Mouse (Mus musculus) testis, adult 2 months (tissue): Measurements from ENCODE around the gene Rab30. TPM values are rescaled to one million over a fixed set of nuclear protein-coding genes. Genes with fewer than 3 reads are reported as not detected.
A peak's percentile ranks its signal among the peaks of the same experiment; 100 is the strongest.

Source experiments
- H3K27ac ChIP-seq: fragments of 200-500 bp; 2 replicates; pipeline ENCODE4 v1.5.1; 2012; ENCODE audit warnings: low read depth, low read length; ENCODE audit not compliant: control insufficient read depth, insufficient read depth
- H3K27me3 ChIP-seq: fragments of 200-500 bp; 2 replicates; pipeline ENCODE4 v1.6.1; 2012; ENCODE audit warnings: mild to moderate bottlenecking, low read length, moderate library complexity; ENCODE audit not compliant: control insufficient read depth, insufficient read depth
- H3K36me3 ChIP-seq: fragments of 200-500 bp; 2 replicates; pipeline ENCODE4 v1.6.1; 2012; ENCODE audit warnings: mild to moderate bottlenecking, low read length; ENCODE audit not compliant: control insufficient read depth, insufficient read depth
- H3K4me1 ChIP-seq: fragments of 200-500 bp; 2 replicates; pipeline ENCODE4 v1.6.1; 2012; ENCODE audit warnings: low read length; ENCODE audit not compliant: control insufficient read depth, insufficient read depth
- H3K4me3 ChIP-seq: fragments of 200-500 bp; 2 replicates; pipeline ENCODE4 v1.5.1; 2012; ENCODE audit warnings: low read depth, mild to moderate bottlenecking, low read length, moderate library complexity, mixed read lengths; ENCODE audit not compliant: control insufficient read depth
- CTCF ChIP-seq: fragments of 200-500 bp; IDR thresholded peaks from 2 replicates; pipeline ENCODE4 v1.5.1; 2012; ENCODE audit warnings: low read depth, mild to moderate bottlenecking, inconsistent platforms, low read length, moderate library complexity; ENCODE audit not compliant: control insufficient read depth, insufficient read depth, insufficient replicate concordance
- POLR2A ChIP-seq: fragments of 200-500 bp; IDR thresholded peaks from 2 replicates; pipeline ENCODE4 v1.6.1; 2012; ENCODE audit warnings: low read depth, mild to moderate bottlenecking, inconsistent platforms, low read length, moderate library complexity; ENCODE audit not compliant: control insufficient read depth
- polyA plus RNA-seq: library from polyadenylated mRNA; depleted of rRNA; stranded (reverse); fragments of >200 nt; gene quantifications from 2 replicates; pipeline ENCODE4 v1.2.3, GENCODE M21; 2012

Gene Rab30
- polyA plus RNA-seq, 1 experiment: 1.3 TPM

GRCm38 (mm10) chr7:92737560-92737959 is 3.8 kb upstream of the Rab30 start:
- Histone ChIP-seq H3K4me3 (no peak overlapping the region), H3K4me1 (peaks cover 2% of the 10 kb centered on the region), H3K27me3 (no peaks in the 10 kb centered on the region), H3K27ac (no peak overlapping the region), H3K36me3 (no peaks in the 10 kb centered on the region)
- TF ChIP-seq CTCF (no peak), POLR2A (no peak)

GRCm38 (mm10) chr7:92739956-92740355 is 1.4 kb upstream of the Rab30 start:
- TF ChIP-seq POLR2A: no peak
- no peak for TF ChIP-seq CTCF
- Histone ChIP-seq H3K27ac (no peak overlapping the region), H3K4me3 (no peak overlapping the region), H3K4me1 (peaks cover 2% of the 10 kb centered on the region), H3K36me3 (no peaks in the 10 kb centered on the region), H3K27me3 (no peaks in the 10 kb centered on the region)

- H3K27me3 ChIP-seq: no peaks in the 10 kb centered on the region
- H3K36me3 ChIP-seq: no peaks in the 10 kb centered on the region
- TF ChIP-seq POLR2A (no peak), CTCF (no peak)
- peaks cover 2% of the 10 kb centered on the region for H3K4me1 ChIP-seq
- H3K4me3 ChIP-seq: peak overlapping the region; percentile 96
- peak overlapping the region; percentile 70 for H3K27ac ChIP-seq
Observed at GRCm38 (mm10) chr7:92740411-92741115, 840 bp upstream of the Rab30 start.

- H3K27ac ChIP-seq: peak overlapping the region; percentile 32; the same call in 1 of the 2 replicates
Observed at GRCm38 (mm10) chr7:92741861-92742249, 452 bp downstream of the Rab30 start.

GRCm38 (mm10) chr7:92742341-92742741 is 938 bp downstream of the Rab30 start:
- H3K27ac ChIP-seq: peak overlapping the region; percentile 32; the same call in 1 of the 2 replicates
- TF ChIP-seq CTCF (no peak), POLR2A (no peak)
- H3K27me3 ChIP-seq: no peaks in the 10 kb centered on the region
- no peaks in the 10 kb centered on the region for H3K36me3 ChIP-seq
- H3K4me3 ChIP-seq: peak overlapping the region; percentile 96; the same call in 1 of the 2 replicates
- peaks cover 2% of the 10 kb centered on the region for H3K4me1 ChIP-seq

More at GRCm38 (mm10) chr7:92741861-92742249, 452 bp downstream of the Rab30 start:
- Histone ChIP-seq H3K27me3 (no peaks in the 10 kb centered on the region), H3K36me3 (no peaks in the 10 kb centered on the region), H3K4me3 (peak overlapping the region; percentile 96), H3K4me1 (peaks cover 2% of the 10 kb centered on the region)
- TF ChIP-seq CTCF (no peak), POLR2A (no peak)

DNA sequence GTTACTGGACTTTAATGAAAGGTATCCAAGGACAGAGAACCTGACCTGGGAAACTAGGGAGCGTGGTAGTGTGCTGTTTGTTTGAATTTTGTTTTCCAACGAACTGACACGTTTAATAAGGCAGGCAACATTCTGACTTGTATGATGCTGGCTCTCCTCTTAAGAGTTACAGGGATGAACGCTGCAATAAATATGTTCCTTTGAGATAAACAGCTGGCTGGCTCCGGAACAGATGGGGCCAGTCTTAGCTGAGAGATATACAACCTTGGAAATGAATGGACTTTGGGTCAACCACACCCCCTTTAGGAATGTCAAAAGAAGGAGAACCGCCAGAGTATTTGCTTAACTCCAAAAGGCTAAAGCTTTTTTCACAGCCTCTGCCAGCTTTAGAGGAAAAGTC is 1.4 kb downstream of the Rab30 start:
- Histone ChIP-seq H3K4me3 (no peak overlapping the region), H3K27me3 (no peaks in the 10 kb centered on the region), H3K36me3 (no peaks in the 10 kb centered on the region), H3K4me1 (peaks cover 2% of the 10 kb centered on the region), H3K27ac (no peak overlapping the region)
- no peak for TF ChIP-seq POLR2A
- no peak for TF ChIP-seq CTCF

DNA sequence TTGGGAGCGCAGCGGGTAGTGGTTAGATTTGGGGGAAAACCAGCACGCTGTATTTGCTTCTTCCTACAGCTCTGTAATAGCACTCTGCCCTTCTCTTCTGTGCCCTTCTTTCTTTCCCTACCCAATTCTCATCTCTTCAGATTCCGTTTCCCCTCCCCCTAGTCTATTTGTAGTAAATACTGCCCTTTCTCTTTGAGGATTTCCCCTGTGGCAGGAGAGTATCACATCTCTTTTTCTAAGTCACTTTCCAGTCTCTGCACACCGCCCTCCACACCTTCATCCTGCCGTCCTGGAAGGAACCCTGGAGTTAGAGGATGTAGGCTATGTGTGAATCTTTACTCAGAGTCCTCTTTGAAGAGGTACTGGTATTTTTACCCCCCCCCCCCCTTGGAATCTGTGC is 1.9 kb downstream of the Rab30 start:
- Histone ChIP-seq H3K27me3 (no peaks in the 10 kb centered on the region), H3K27ac (no peak overlapping the region), H3K36me3 (no peaks in the 10 kb centered on the region), H3K4me1 (peaks cover 2% of the 10 kb centered on the region), H3K4me3 (no peak overlapping the region)
- TF ChIP-seq POLR2A: no peak
- TF ChIP-seq CTCF: no peak
